Mouse (Mus musculus) frontal cortex, postnatal 10 days (tissue): Measurements from ENCODE around the gene Gm136.
A peak's percentile ranks its signal among the peaks of the same experiment; 100 is the strongest.
"Not testable (repeated sequence)": the region's sequence is repeated elsewhere in the genome, so short reads cannot be mapped to it uniquely, and the experiment has no call there.

Experiments used
- DNase-seq, 2 experiments: peaks; one replicate each; pipeline ENCODE4 v3.0.0; 2022; ENCODE audit warnings: low spot score in 2 of 2, mixed read lengths in 1 of 2

Gm136 gene

GRCm38 (mm10) chr4:34756163-34756562, at the start of gene Gm136:
Gm136 (minus strand) TSS chr4:34756263.
- no peak for DNase-seq

GRCm38 (mm10) chr4:34801166-34802034, 45.3 kb upstream of the Gm136 start:
- no peak for DNase-seq

GRCm38 (mm10) chr4:34798005-34798404, 41.9 kb upstream of the Gm136 start:
- no peak for DNase-seq

GRCm38 (mm10) chr4:34797294-34797983, 41.4 kb upstream of the Gm136 start:
- DNase-seq: no peak

GRCm38 (mm10) chr4:34796294-34796693, 40.2 kb upstream of the Gm136 start:
- no peak for DNase-seq

- no peak for DNase-seq
Observed at GRCm38 (mm10) chr4:34786476-34786875, 30.4 kb upstream of the Gm136 start.

GRCm38 (mm10) chr4:34785646-34786045, 29.6 kb upstream of the Gm136 start:
- DNase-seq: no peak

GRCm38 (mm10) chr4:34784865-34785264, 28.8 kb upstream of the Gm136 start:
- DNase-seq: no peak

- DNase-seq: no peak
Observed at GRCm38 (mm10) chr4:34782730-34783129, 26.7 kb upstream of the Gm136 start.

- peak; percentile 69 to 86 for DNase-seq
Observed at GRCm38 (mm10) chr4:34777677-34778527, 21.8 kb upstream of the Gm136 start, which contains the start of gene Smim8. Smim8 (minus strand) TSS chr4:34778423.

GRCm38 (mm10) chr4:34771652-34772371, 15.7 kb upstream of the Gm136 start:
- DNase-seq: no peak

GRCm38 (mm10) chr4:34749236-34749635, 6.8 kb downstream of the Gm136 start:
- DNase-seq: no peak

- no peak for DNase-seq
Observed at GRCm38 (mm10) chr4:34734461-34734860, 21.6 kb downstream of the Gm136 start.

- DNase-seq: not testable (repeated sequence)
Observed at GRCm38 (mm10) chr4:34733415-34733814, 22.6 kb downstream of the Gm136 start.

- DNase-seq: peak in 1 of 2 experiments; percentile 28
Observed at GRCm38 (mm10) chr4:34729851-34730341, 26.2 kb downstream of the Gm136 start, which contains the start of gene Cfap206. Cfap206 (minus strand) TSS chr4:34730206.

GRCm38 (mm10) chr4:34725710-34726109, 30.4 kb downstream of the Gm136 start:
- DNase-seq: not testable (repeated sequence)

GRCm38 (mm10) chr4:34724306-34724705, 31.8 kb downstream of the Gm136 start:
- no peak for DNase-seq

GRCm38 (mm10) chr4:34723186-34723585, 32.9 kb downstream of the Gm136 start:
- DNase-seq: no peak

- DNase-seq: no peak
Observed at GRCm38 (mm10) chr4:34720127-34720895, 35.8 kb downstream of the Gm136 start.

- no peak for DNase-seq
Observed at GRCm38 (mm10) chr4:34719421-34719820, 36.6 kb downstream of the Gm136 start.
